22 mouse cellular contexts compared by ENCODE assay signal in genomic region chrX:11825948-11826347, GRCm38 (mm10).
DNase-seq lines count a peak whose midpoint lies in the region; ATAC-seq lines count a peak whose summit lies in the region.
"Had no signal": no experiment of that assay in that cellular context is flagged by ENCODE, and none has a peak within 500 bp of the region (broad histone marks: within the 10 kb centered on the region; RNA-seq: fewer than 3 reads in every experiment).

No protein-coding gene starts in this region.

- ATAC-seq in granulocyte monocyte progenitor cell, adult 5-6 weeks (replicated peaks; ENCODE audit: poor library complexity, severe bottlenecking) = peak; percentile 84
- ATAC-seq in megakaryocyte, adult 5-6 weeks (ENCODE audit: poor library complexity, severe bottlenecking) = peak; percentile 35
- peak; percentile 52 for ATAC-seq in megakaryocyte progenitor cell, adult 5-6 weeks (replicated peaks; ENCODE audit: poor library complexity)
- ATAC-seq: activated CD4-positive, CD25-positive, alpha-beta regulatory T cell, adult 4 months; CD4-positive, CD25-positive, alpha-beta regulatory T cell, adult 4 months; Patski had no signal

- DNase-seq in 416B (ENCODE audit: low read depth) (peak; percentile 22), adipocyte (ENCODE audit: low spot score) (no peak)
- no peak for DNase-seq in urinary bladder, postnatal 25 days (ENCODE audit: low spot score)
- DNase-seq in ovary, adult 18-20 months (ENCODE audit: low spot score) = no peak
- no peak for DNase-seq in layer of hippocampus, postnatal 36 days
- DNase-seq: adrenal gland, adult 2 months; adrenal gland, adult 8-10 months; adrenal gland, postnatal 10 days; adrenal gland, postnatal 14 days; adrenal gland, postnatal 25 days; adrenal gland, postnatal 36 days; B cell, adult 2 months; cerebellum, adult 11 months; cerebellum, adult 11-12 months; cerebellum, adult 18-20 months; cerebellum, adult 2 months had no signal
